In the genomic region with DNA sequence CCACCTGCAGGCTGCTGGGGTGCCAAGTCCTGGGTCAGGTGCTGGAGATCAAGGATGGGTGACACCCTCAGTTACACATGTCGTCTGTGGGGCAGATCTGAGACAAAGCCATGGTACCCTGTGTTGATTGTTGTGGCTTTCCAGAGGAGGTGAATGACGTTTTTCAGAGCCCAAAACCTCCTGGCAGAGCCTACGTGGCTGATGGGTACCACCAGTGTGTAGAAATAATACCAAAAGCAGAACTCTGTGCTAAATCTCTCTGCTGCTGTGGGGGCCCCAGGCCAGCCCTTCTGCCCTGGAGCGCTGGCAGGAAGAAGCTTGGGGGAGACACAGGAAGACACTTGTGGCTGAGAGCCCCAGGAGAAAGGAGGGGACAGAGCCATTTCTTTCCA, we compare ENCODE assay signal across 8 mouse cellular contexts.
DNase-seq lines count a peak whose midpoint lies in the region; ATAC-seq and TF ChIP-seq lines count a peak whose summit lies in the region.

No protein-coding gene starts in this region.

- no peak overlapping the region for H3K9ac ChIP-seq in liver, embryonic 11.5 days (ENCODE audit: low read depth, low read length)
- H3K9ac ChIP-seq in limb, embryonic 11.5 days (ENCODE audit: low read length) = peak overlapping the region; percentile 37
- H3K9ac ChIP-seq in neural tube, embryonic 14.5 days (replicated peaks; ENCODE audit: low read depth, low read length) = no peak overlapping the region

- WGBS in liver, embryonic 11.5 days = 49% methylated on average over 4 of the region's 4 CpGs
- WGBS in limb, embryonic 11.5 days = 70% methylated on average over 4 of the region's 4 CpGs
- 18% methylated on average over 4 of the region's 4 CpGs for WGBS in neural tube, embryonic 14.5 days

- no peaks in the 10 kb centered on the region for H3K27me3 ChIP-seq in liver, embryonic 11.5 days (replicated peaks; ENCODE audit: control insufficient read depth, insufficient read depth, low read length)
- H3K27me3 ChIP-seq in limb, embryonic 11.5 days (ENCODE audit: control insufficient read depth, insufficient read depth, low read length) = no peaks in the 10 kb centered on the region
- H3K27me3 ChIP-seq in neural tube, embryonic 14.5 days (ENCODE audit: control insufficient read depth, insufficient read depth, low read length) = no peaks in the 10 kb centered on the region

- no peak for TF ChIP-seq POLR2A in embryonic fibroblast, embryonic 13.5 days (IDR thresholded peaks at IDR 0.05; ENCODE audit: low read depth, low read length)

- ATAC-seq in liver, embryonic 11.5 days (replicated peaks; ENCODE audit: low FRiP score) = no peak
- no peak for ATAC-seq in limb, embryonic 11.5 days (ENCODE audit: insufficient number of reproducible peaks, low FRiP score, low TSS enrichment, low read depth)
- ATAC-seq in neural tube, embryonic 14.5 days (ENCODE audit: low read depth) = 0 out of 2 replicates have a peak, but pooled peaks have one; percentile 6

- no peak overlapping the region for H3K4me3 ChIP-seq in liver, embryonic 11.5 days (ENCODE audit: low read depth, low read length)
- no peak overlapping the region for H3K4me3 ChIP-seq in embryonic fibroblast, embryonic 13.5 days (ENCODE audit: insufficient read depth, low read length)
- no peak overlapping the region for H3K4me3 ChIP-seq in limb, embryonic 11.5 days (ENCODE audit: low read depth, low read length)
- H3K4me3 ChIP-seq in neural tube, embryonic 14.5 days (ENCODE audit: low read depth, low read length) = no peak overlapping the region

- H3K9me3 ChIP-seq in liver, embryonic 11.5 days (ENCODE audit: control insufficient read depth, low read length) = no peaks in the 10 kb centered on the region
- no peaks in the 10 kb centered on the region for H3K9me3 ChIP-seq in limb, embryonic 11.5 days (ENCODE audit: control insufficient read depth, low read length)
- no peaks in the 10 kb centered on the region for H3K9me3 ChIP-seq in neural tube, embryonic 14.5 days (ENCODE audit: control insufficient read depth, low read length)

- TF ChIP-seq CTCF in embryonic fibroblast, embryonic 13.5 days (IDR thresholded peaks at IDR 0.05; ENCODE audit: borderline replicate concordance, insufficient read depth, low read length) = no peak

- H3K4me1 ChIP-seq in liver, embryonic 11.5 days (replicated peaks; ENCODE audit: control insufficient read depth, insufficient read depth, low read length) = peaks cover 36% of the 10 kb centered on the region
- peaks cover 2% of the 10 kb centered on the region; the same call in 1 of the 2 replicates for H3K4me1 ChIP-seq in embryonic fibroblast, embryonic 13.5 days (ENCODE audit: control insufficient read depth, insufficient read depth, low read length)
- peaks cover 23% of the 10 kb centered on the region for H3K4me1 ChIP-seq in limb, embryonic 11.5 days (ENCODE audit: control insufficient read depth, insufficient read depth, low read length)
- no peaks in the 10 kb centered on the region for H3K4me1 ChIP-seq in neural tube, embryonic 14.5 days (ENCODE audit: control insufficient read depth, insufficient read depth, low read length)

- H3K4me2 ChIP-seq in liver, embryonic 11.5 days = no peak overlapping the region
- no peak overlapping the region for H3K4me2 ChIP-seq in limb, embryonic 11.5 days (ENCODE audit: low read depth, severe bottlenecking)
- H3K4me2 ChIP-seq in neural tube, embryonic 14.5 days (ENCODE audit: low read depth, low read length) = no peak overlapping the region

- DNase-seq in liver = peak; percentile 16
- no peak for DNase-seq in liver, embryonic 11.5 days (ENCODE audit: low spot score)
- no peak for DNase-seq in limb, embryonic 11.5 days (ENCODE audit: low spot score)
- DNase-seq in gastrocnemius, adult 18-20 months (ENCODE audit: low spot score) = no peak
- DNase-seq in frontal cortex, postnatal 25 days (ENCODE audit: low spot score in 2 of 2) = no peak
- no peak for DNase-seq in frontal cortex, adult 2 months (ENCODE audit: extremely low spot score in 1 of 2, low spot score in 1 of 2)

- H3K27ac ChIP-seq in liver, embryonic 11.5 days (ENCODE audit: low read depth, low read length) = no peak overlapping the region
- H3K27ac ChIP-seq in embryonic fibroblast, embryonic 13.5 days (ENCODE audit: insufficient read depth, low read length) = peak overlapping the region; percentile 6; the same call in 1 of the 2 replicates
- H3K27ac ChIP-seq in limb, embryonic 11.5 days (replicated peaks; ENCODE audit: low read depth, low read length) = peak overlapping the region; percentile 94
- H3K27ac ChIP-seq in neural tube, embryonic 14.5 days (ENCODE audit: low read depth, low read length) = peak overlapping the region; percentile 58

- H3K36me3 ChIP-seq in liver, embryonic 11.5 days (ENCODE audit: control insufficient read depth, insufficient read depth, low read length) = no peaks in the 10 kb centered on the region
- no peaks in the 10 kb centered on the region for H3K36me3 ChIP-seq in limb, embryonic 11.5 days (ENCODE audit: control insufficient read depth, insufficient read depth, low read length)
- no peaks in the 10 kb centered on the region for H3K36me3 ChIP-seq in neural tube, embryonic 14.5 days (ENCODE audit: control insufficient read depth, insufficient read depth, low read length)
